In the genomic region with DNA sequence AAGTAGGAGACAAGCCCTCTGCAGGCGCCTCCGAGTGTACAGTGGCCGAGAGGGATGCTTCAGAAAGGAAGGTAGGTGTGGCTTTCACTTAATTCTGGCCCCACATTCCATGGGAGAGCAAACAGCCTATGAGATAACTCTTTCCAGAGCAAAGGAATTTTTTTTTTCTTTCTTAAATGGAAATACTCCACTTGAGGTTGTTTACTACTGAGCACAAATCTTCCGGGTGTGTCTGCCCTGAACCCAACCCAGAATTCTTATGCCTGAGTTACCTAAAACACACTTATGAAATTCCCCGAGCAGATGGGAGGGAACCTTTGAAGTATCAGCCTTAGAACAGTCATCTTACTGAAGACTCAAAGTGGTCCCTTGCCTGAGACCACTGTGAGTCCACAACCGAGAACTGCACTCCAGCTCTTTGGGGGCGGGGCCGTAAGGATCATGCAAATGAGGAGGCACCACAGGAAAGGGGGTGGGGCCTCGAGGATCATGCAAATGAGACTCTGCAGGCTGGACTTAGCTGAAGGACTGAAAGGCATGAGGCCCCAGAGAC, we compare ENCODE assay signal across 8 mouse cellular contexts.
DNase-seq lines count a peak whose midpoint lies in the region; ATAC-seq lines count a peak whose summit lies in the region.

No protein-coding gene starts in this region.

- H3K36me3 ChIP-seq in neural tube, embryonic 15.5 days: peaks cover 9% of the 10 kb centered on the region; the same call in 1 of the 2 replicates
- peaks cover 83% of the 10 kb centered on the region for H3K36me3 ChIP-seq in forebrain, embryonic 13.5 days (ENCODE audit: poor library complexity, severe bottlenecking)

- DNase-seq in neural tube, embryonic 10.5 days (ENCODE audit: extremely low spot score, low spot score): peak; percentile 38
- peak; percentile 31 for DNase-seq in kidney, adult 11 months
- peak; percentile 90 for DNase-seq in lung, postnatal 36 days
- peak; percentile 25 for DNase-seq in thymus, postnatal 14 days
- no peak for DNase-seq in cerebellum, adult 11 months
- DNase-seq in cerebellum, postnatal 4 days (ENCODE audit: low spot score in 2 of 2): no peak

- no peak overlapping the region for H3K4me3 ChIP-seq in neural tube, embryonic 15.5 days (replicated peaks)
- no peak overlapping the region for H3K4me3 ChIP-seq in forebrain, embryonic 13.5 days

- H3K4me1 ChIP-seq in neural tube, embryonic 15.5 days: no peaks in the 10 kb centered on the region
- peaks cover 5% of the 10 kb centered on the region; the same call in 1 of the 2 replicates for H3K4me1 ChIP-seq in forebrain, embryonic 13.5 days

- H3K9me3 ChIP-seq in neural tube, embryonic 15.5 days (replicated peaks): no peaks in the 10 kb centered on the region
- no peaks in the 10 kb centered on the region for H3K9me3 ChIP-seq in forebrain, embryonic 13.5 days (replicated peaks)

- no peak overlapping the region for H3K4me2 ChIP-seq in neural tube, embryonic 15.5 days
- no peak overlapping the region for H3K4me2 ChIP-seq in forebrain, embryonic 13.5 days

- no peaks in the 10 kb centered on the region for H3K27me3 ChIP-seq in neural tube, embryonic 15.5 days (replicated peaks)
- no peaks in the 10 kb centered on the region for H3K27me3 ChIP-seq in forebrain, embryonic 13.5 days

- H3K9ac ChIP-seq in neural tube, embryonic 15.5 days (replicated peaks): no peak overlapping the region
- H3K9ac ChIP-seq in forebrain, embryonic 13.5 days: no peak overlapping the region

- ATAC-seq in neural tube, embryonic 15.5 days (ENCODE audit: low FRiP score): no peak
- ATAC-seq in forebrain, embryonic 13.5 days: peak; percentile 86; the same call in 1 of the 2 replicates

- no peak overlapping the region for H3K27ac ChIP-seq in neural tube, embryonic 15.5 days (replicated peaks)
- H3K27ac ChIP-seq in forebrain, embryonic 13.5 days: no peak overlapping the region

- 58% methylated on average over 9 of the region's 9 CpGs for WGBS in neural tube, embryonic 15.5 days
- WGBS in forebrain, embryonic 13.5 days: 41% methylated on average over 9 of the region's 9 CpGs

Comparison
In these comparisons a context has a peak if more than half of its experiments do, and no peak if none do; other contexts are left out.
1. DNase-seq: peak in neural tube, embryonic 10.5 days (single experiment), kidney, adult 11 months (single experiment), lung, postnatal 36 days (single experiment) and thymus, postnatal 14 days (single experiment); none in cerebellum, adult 11 months (single experiment) and cerebellum, postnatal 4 days (0 of 2).